Mouse (Mus musculus) erythroblast, embryonic 14.5 days (primary cell): ENCODE results near the gene Dab2ip.

Experiments used
- GATA1 ChIP-seq: IDR thresholded peaks from 2 replicates; pipeline ENCODE4 v1.6.1; 2012; ENCODE audit warnings: low read length, inconsistent platforms, mixed read lengths
- TAL1 ChIP-seq: IDR thresholded peaks from 3 replicates; pipeline ENCODE4 v1.6.1; 2012; ENCODE audit warnings: low read length, inconsistent platforms, mixed read lengths

DNA sequence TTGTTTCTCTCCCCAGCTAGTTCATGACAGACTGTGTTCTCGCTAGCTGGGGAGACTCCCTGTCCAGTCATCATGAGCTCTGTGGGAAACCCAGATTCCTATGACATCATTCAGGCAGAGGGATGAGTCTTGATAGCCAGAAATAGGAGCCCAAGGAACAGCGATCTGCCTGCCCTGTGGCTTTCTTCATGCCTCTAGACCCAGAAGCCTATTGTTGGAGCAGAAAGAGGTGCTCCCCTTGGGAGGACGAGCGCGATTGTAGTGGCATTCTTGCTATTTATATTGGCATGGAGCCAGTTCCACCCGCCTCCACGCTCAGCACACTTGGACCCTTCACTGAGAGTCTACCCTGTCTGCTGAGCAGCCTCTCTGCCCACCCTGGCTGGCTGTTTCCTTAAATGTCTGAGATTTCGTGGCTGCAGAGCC is 156.7 kb downstream of the Dab2ip start:
- no peak for TF ChIP-seq TAL1
- no peak for TF ChIP-seq GATA1
